In genomic region chr2:33552672-33553071, GRCm38 (mm10) we compare ENCODE assay signal across 11 mouse cellular contexts.
A peak's percentile ranks its signal among the peaks of the same experiment; 100 is the strongest.
DNase-seq lines count a peak whose midpoint lies in the region; TF ChIP-seq lines count a peak whose summit lies in the region.
"Had no signal": no experiment of that assay in that cellular context is flagged by ENCODE, and none has a peak within 500 bp of the region (broad histone marks: within the 10 kb centered on the region; RNA-seq: fewer than 3 reads in every experiment).

No protein-coding gene starts in this region.

- no peak overlapping the region for H3K4me3 ChIP-seq in layer of hippocampus, adult 2 months
- no peak overlapping the region for H3K4me3 ChIP-seq in ES-Bruce4 (ENCODE audit: low read depth, low read length)
- H3K4me3 ChIP-seq: embryonic facial prominence, embryonic 15.5 days; heart, embryonic 10.5 days had no signal

- no peaks in the 10 kb centered on the region for H3K36me3 ChIP-seq in ES-Bruce4 (ENCODE audit: control insufficient read depth, insufficient read depth, low read length, poor library complexity, severe bottlenecking)
- H3K36me3 ChIP-seq: embryonic facial prominence, embryonic 15.5 days; heart, embryonic 10.5 days had no signal

- no peak overlapping the region for H3K9ac ChIP-seq in ES-Bruce4 (ENCODE audit: low read depth, poor library complexity, severe bottlenecking)
- H3K9ac ChIP-seq: embryonic facial prominence, embryonic 15.5 days had no signal

- TF ChIP-seq CTCF in layer of hippocampus, adult 2 months (conservative IDR thresholded peaks at IDR 0.05): peak; percentile 69
- TF ChIP-seq CTCF in ES-Bruce4 (IDR thresholded peaks at IDR 0.05; ENCODE audit: low read depth, low read length): peak; percentile 52
- TF ChIP-seq CTCF in brain, embryonic 14.5 days (IDR thresholded peaks at IDR 0.05; ENCODE audit: borderline replicate concordance, extremely low read depth, insufficient read depth, insufficient read length): peak; percentile 51; the same call in 1 of the 2 replicates

- DNase-seq in layer of hippocampus, adult 2 months (ENCODE audit: low spot score in 2 of 2): no peak
- DNase-seq in layer of hippocampus, adult 9-10 months (ENCODE audit: low spot score): no peak
- DNase-seq in A20 (ENCODE audit: low read depth, low spot score): peak; percentile 25
- no peak for DNase-seq in brain, embryonic 14.5 days (ENCODE audit: low read depth)
- no peak for DNase-seq in urinary bladder, postnatal 14 days (ENCODE audit: low spot score)
- no peak for DNase-seq in kidney, postnatal 36 days
- DNase-seq: kidney, adult 9 months; right cerebral cortex, postnatal 25 days had no signal

- no peak for TF ChIP-seq POLR2A in ES-Bruce4 (IDR thresholded peaks at IDR 0.05; ENCODE audit: insufficient read depth, low read length)
- TF ChIP-seq POLR2A in brain, embryonic 14.5 days (IDR thresholded peaks at IDR 0.05; ENCODE audit: borderline replicate concordance, extremely low read depth, insufficient read depth, insufficient read length, poor library complexity, severe bottlenecking): no peak

- no peaks in the 10 kb centered on the region for H3K4me1 ChIP-seq in ES-Bruce4 (ENCODE audit: control insufficient read depth, insufficient read depth, low read length)
- H3K4me1 ChIP-seq: embryonic facial prominence, embryonic 15.5 days had no signal

- H3K27ac ChIP-seq in layer of hippocampus, adult 2 months: no peak overlapping the region
- H3K27ac ChIP-seq in ES-Bruce4 (ENCODE audit: insufficient read depth, low read length): no peak overlapping the region
- H3K27ac ChIP-seq: embryonic facial prominence, embryonic 15.5 days; heart, embryonic 10.5 days had no signal

- H3K9me3 ChIP-seq in ES-Bruce4 (replicated peaks; ENCODE audit: control insufficient read depth, insufficient read depth, low read length, poor library complexity, severe bottlenecking): no peaks in the 10 kb centered on the region
- H3K9me3 ChIP-seq: embryonic facial prominence, embryonic 15.5 days had no signal

- no peak for TF ChIP-seq EP300 in ES-Bruce4 (IDR thresholded peaks at IDR 0.05; ENCODE audit: insufficient read depth, low read depth, low read length)

- no peaks in the 10 kb centered on the region for H3K27me3 ChIP-seq in ES-Bruce4 (ENCODE audit: control insufficient read depth, insufficient read depth, low read length, poor library complexity, severe bottlenecking)
- H3K27me3 ChIP-seq: embryonic facial prominence, embryonic 15.5 days had no signal
